Mouse (Mus musculus): ENCODE measurements around the gene Ces1h.

- TF ChIP-seq EP300 (IDR thresholded peaks at IDR 0.05; ENCODE audit: insufficient read depth, low read depth, low read length) (no peak), CTCF (IDR thresholded peaks at IDR 0.05; ENCODE audit: low read depth, low read length) (no peak), POLR2A (IDR thresholded peaks at IDR 0.05; ENCODE audit: insufficient read depth, low read length) (no peak)
Observed at GRCm38 (mm10) chr8:93399698-93400097, 20.2 kb upstream of the Ces1h start.
